Mouse (Mus musculus): ENCODE measurements around the gene Gls2. TPM values are rescaled to one million over a fixed set of nuclear protein-coding genes. Genes with fewer than 3 reads are reported as not detected.
"Not testable (repeated sequence)": the region's sequence is repeated elsewhere in the genome, so short reads cannot be mapped to it uniquely, and the experiment has no call there.

Gene Gls2
- total RNA-seq, 2 experiments from 2014 or later = 1.1 to 1.4 TPM

- peak; percentile 62 for DNase-seq
Observed at GRCm38 (mm10) chr10:128194551-128195461, 549 bp downstream of the Gls2 start.

GRCm38 (mm10) chr10:128201856-128202255, 7.6 kb downstream of the Gls2 start:
- no peak for DNase-seq

- no peak for DNase-seq
Observed at GRCm38 (mm10) chr10:128204941-128205340, 10.7 kb downstream of the Gls2 start.

GRCm38 (mm10) chr10:128208326-128208725, 14.1 kb downstream of the Gls2 start:
- no peak for DNase-seq

- DNase-seq = no peak
Observed at GRCm38 (mm10) chr10:128209311-128210009, 15.2 kb downstream of the Gls2 start.

- DNase-seq = no peak
Observed at GRCm38 (mm10) chr10:128210131-128210530, 15.9 kb downstream of the Gls2 start.

- peak; percentile 21 for DNase-seq
Observed at GRCm38 (mm10) chr10:128210954-128211353, 16.7 kb downstream of the Gls2 start.

GRCm38 (mm10) chr10:128211390-128212108, 17.3 kb downstream of the Gls2 start, which contains the start of gene Spryd4:
TSS of gene Spryd4 (minus strand) at chr10:128211807.
- DNase-seq = peak; percentile 94

- DNase-seq = no peak
Observed at GRCm38 (mm10) chr10:128212148-128212547, 17.9 kb downstream of the Gls2 start.

GRCm38 (mm10) chr10:128212871-128213323, 18.6 kb downstream of the Gls2 start:
- DNase-seq = peak; percentile 42

GRCm38 (mm10) chr10:128214112-128214511, 19.9 kb downstream of the Gls2 start:
- not testable (repeated sequence) for DNase-seq

- no peak for DNase-seq
Observed at GRCm38 (mm10) chr10:128214981-128215380, 20.7 kb downstream of the Gls2 start.

GRCm38 (mm10) chr10:128218387-128219117, 24.3 kb downstream of the Gls2 start:
- no peak for DNase-seq

- no peak for DNase-seq
Observed at GRCm38 (mm10) chr10:128221533-128222286, 27.5 kb downstream of the Gls2 start.

GRCm38 (mm10) chr10:128225064-128225463, 30.8 kb downstream of the Gls2 start:
- DNase-seq = no peak

- DNase-seq = no peak
Observed at GRCm38 (mm10) chr10:128225538-128225937, 31.3 kb downstream of the Gls2 start, which contains the start of gene Mip. TSS of gene Mip (plus strand) at chr10:128225838.

- DNase-seq = no peak
Observed at GRCm38 (mm10) chr10:128227592-128227991, 33.3 kb downstream of the Gls2 start.

GRCm38 (mm10) chr10:128228009-128228408, 33.8 kb downstream of the Gls2 start:
- DNase-seq = no peak

- no peak for DNase-seq
Observed at GRCm38 (mm10) chr10:128230582-128230981, 36.3 kb downstream of the Gls2 start.

- DNase-seq = no peak
Observed at GRCm38 (mm10) chr10:128231146-128231545, 36.9 kb downstream of the Gls2 start.

All from gastrocnemius, postnatal 10 days (tissue).